Mouse (Mus musculus) myocyte (in vitro differentiated cells): ENCODE measurements around the gene Cldn1. TPM values are rescaled to one million over a fixed set of nuclear protein-coding genes. Genes with fewer than 3 reads are reported as not detected.

Experiments
- H3K27me3 ChIP-seq: one replicate; pipeline ENCODE4 v1.6.1; 2011; ENCODE audit not compliant: control insufficient read depth, insufficient read depth, insufficient read length
- H3K36me3 ChIP-seq: one replicate; pipeline ENCODE4 v1.6.1; 2011; ENCODE audit not compliant: control insufficient read depth, insufficient read depth
- H3K4me2 ChIP-seq: one replicate; pipeline ENCODE4 v1.6.1; 2011; ENCODE audit warnings: low read depth, control low read depth
- H3K4me3 ChIP-seq: one replicate; pipeline ENCODE4 v1.5.1; 2011; ENCODE audit warnings: mild to moderate bottlenecking, control low read depth, moderate library complexity
- H3K79me2 ChIP-seq: one replicate; pipeline ENCODE4 v1.6.1; 2011; ENCODE audit not compliant: control insufficient read depth, insufficient read depth
- H3ac ChIP-seq: one replicate; pipeline ENCODE4 v1.6.1; 2011; ENCODE audit not compliant: control insufficient read depth, insufficient read length
- CEBPB ChIP-seq: IDR thresholded peaks from 2 replicates; pipeline ENCODE4 v1.6.1; 2011; ENCODE audit warnings: mild to moderate bottlenecking, moderate library complexity; ENCODE audit not compliant: poor library complexity, insufficient read depth, severe bottlenecking
- E2F4 ChIP-seq: IDR thresholded peaks from one replicate; pipeline ENCODE4 v1.6.1; 2011; ENCODE audit warnings: mild to moderate bottlenecking, control low read depth, moderate library complexity; ENCODE audit not compliant: insufficient read depth
- MAX ChIP-seq: IDR thresholded peaks from one replicate; pipeline ENCODE4 v1.6.1; 2011; ENCODE audit warnings: low read depth, mild to moderate bottlenecking, control low read depth
- MYOD1 ChIP-seq, 3 experiments: IDR thresholded peaks; one replicate each; pipeline ENCODE4 v1.6.1; 2011; ENCODE audit warnings: control low read depth in 2 of 3, low read depth in 2 of 3, mild to moderate bottlenecking in 2 of 3, moderate library complexity in 1 of 3; ENCODE audit not compliant: insufficient read length in 2 of 3, control insufficient read depth in 1 of 3
- MYOG ChIP-seq, 3 experiments: IDR thresholded peaks; one replicate each; pipeline ENCODE4 v1.6.1; 2011; ENCODE audit warnings: control low read depth in 2 of 3, low read depth in 2 of 3, mild to moderate bottlenecking in 2 of 3; ENCODE audit not compliant: insufficient read length in 2 of 3, control insufficient read depth in 1 of 3, insufficient read depth in 1 of 3
- POLR2A ChIP-seq: IDR thresholded peaks from one replicate; pipeline ENCODE4 v1.6.1; 2011; ENCODE audit warnings: low read depth, mild to moderate bottlenecking, control low read depth, moderate library complexity; ENCODE audit not compliant: insufficient read length
- POLR2AphosphoS2 ChIP-seq: IDR thresholded peaks from one replicate; pipeline ENCODE4 v1.6.1; 2011; ENCODE audit warnings: low read depth, control low read depth; ENCODE audit not compliant: insufficient read length
- REST ChIP-seq: IDR thresholded peaks from one replicate; pipeline ENCODE4 v1.6.1; 2011; ENCODE audit warnings: mild to moderate bottlenecking, control low read depth, moderate library complexity; ENCODE audit not compliant: insufficient read depth, insufficient read length
- SRF ChIP-seq: IDR thresholded peaks from one replicate; pipeline ENCODE4 v1.6.1; 2011; ENCODE audit warnings: low read depth; ENCODE audit not compliant: control insufficient read depth, insufficient read length
- TCF12 ChIP-seq: IDR thresholded peaks from one replicate; pipeline ENCODE4 v1.6.1; 2011; ENCODE audit warnings: mild to moderate bottlenecking, control low read depth; ENCODE audit not compliant: poor library complexity, insufficient read depth, severe bottlenecking
- TCF3 ChIP-seq: IDR thresholded peaks from one replicate; pipeline ENCODE4 v1.6.1; 2011; ENCODE audit warnings: low read depth, control low read depth; ENCODE audit not compliant: insufficient read length
- USF1 ChIP-seq: IDR thresholded peaks from one replicate; pipeline ENCODE4 v1.6.1; 2011; ENCODE audit warnings: low read depth, mild to moderate bottlenecking, control low read depth, moderate library complexity
- polyA plus RNA-seq: library from polyadenylated mRNA; unstranded; fragments of >200 nt; fragmentation: generic; extraction: Trizol; gene quantifications from one replicate; pipeline ENCODE4 v1.2.1, GENCODE M21; 2012; ENCODE audit warnings: missing spikeins

The Cldn1 gene
- polyA plus RNA-seq, 1 experiment: 0.02 TPM

GRCm38 (mm10) chr16:26400549-26400948 lies 28.9 kb upstream of the Cldn1 start:
- H3ac ChIP-seq: no peak overlapping the region
- H3K4me3 ChIP-seq: no peak overlapping the region
- no peak overlapping the region for H3K4me2 ChIP-seq
- no peaks in the 10 kb centered on the region for H3K79me2 ChIP-seq
- H3K36me3 ChIP-seq: no peaks in the 10 kb centered on the region
- H3K27me3 ChIP-seq: no peaks in the 10 kb centered on the region
- no peak for TF ChIP-seq TCF3
- TF ChIP-seq TCF12: no peak
- TF ChIP-seq SRF: no peak
- TF ChIP-seq USF1: no peak

- Histone ChIP-seq H3K4me3 (no peak overlapping the region), H3K27me3 (no peaks in the 10 kb centered on the region), H3K36me3 (no peaks in the 10 kb centered on the region), H3K79me2 (no peaks in the 10 kb centered on the region), H3ac (no peak overlapping the region), H3K4me2 (no peak overlapping the region)
- TF ChIP-seq TCF12 (no peak), MYOD1 (IDR thresholded peaks at IDR 0.05; ENCODE audit: control insufficient read depth in 1 of 3, insufficient read length in 2 of 3, low read depth in 2 of 3) (no peak), MAX (no peak), SRF (no peak), MYOG (IDR thresholded peaks at IDR 0.05; ENCODE audit: control insufficient read depth in 1 of 3, insufficient read depth in 1 of 3, insufficient read length in 2 of 3, low read depth in 2 of 3) (no peak), REST (no peak), POLR2A (no peak), E2F4 (no peak), CEBPB (no peak), TCF3 (no peak), USF1 (no peak), POLR2AphosphoS2 (no peak)
Measured at GRCm38 (mm10) chr16:26390936-26391335, 19.3 kb upstream of the Cldn1 start.

- no peaks in the 10 kb centered on the region for H3K27me3 ChIP-seq
- no peaks in the 10 kb centered on the region for H3K36me3 ChIP-seq
- H3K79me2 ChIP-seq: no peaks in the 10 kb centered on the region
- no peak overlapping the region for H3ac ChIP-seq
- no peak overlapping the region for H3K4me2 ChIP-seq
- H3K4me3 ChIP-seq: no peak overlapping the region
- no peak for TF ChIP-seq USF1
- no peak for TF ChIP-seq MYOG (IDR thresholded peaks at IDR 0.05; ENCODE audit: control insufficient read depth in 1 of 3, insufficient read depth in 1 of 3, insufficient read length in 2 of 3, low read depth in 2 of 3)
- no peak for TF ChIP-seq TCF12
- no peak for TF ChIP-seq MYOD1 (IDR thresholded peaks at IDR 0.05; ENCODE audit: control insufficient read depth in 1 of 3, insufficient read length in 2 of 3, low read depth in 2 of 3)
- no peak for TF ChIP-seq POLR2AphosphoS2
- TF ChIP-seq POLR2A: no peak
- TF ChIP-seq E2F4: no peak
- no peak for TF ChIP-seq SRF
- no peak for TF ChIP-seq CEBPB
- no peak for TF ChIP-seq MAX
- TF ChIP-seq REST: no peak
- TF ChIP-seq TCF3: no peak
Measured at GRCm38 (mm10) chr16:26386159-26386558, 14.5 kb upstream of the Cldn1 start.

GRCm38 (mm10) chr16:26384112-26384649 lies 12.5 kb upstream of the Cldn1 start:
- H3K27me3 ChIP-seq: no peaks in the 10 kb centered on the region
- no peak overlapping the region for H3K4me3 ChIP-seq
- TF ChIP-seq REST (no peak), MAX (no peak), TCF3 (no peak), USF1 (no peak), MYOD1 (IDR thresholded peaks at IDR 0.05; ENCODE audit: control insufficient read depth in 1 of 3, insufficient read length in 2 of 3, low read depth in 2 of 3) (no peak), POLR2AphosphoS2 (no peak), E2F4 (no peak), TCF12 (no peak), SRF (no peak), POLR2A (no peak), MYOG (IDR thresholded peaks at IDR 0.05; ENCODE audit: control insufficient read depth in 1 of 3, insufficient read depth in 1 of 3, insufficient read length in 2 of 3, low read depth in 2 of 3) (no peak), CEBPB (no peak)
- H3K79me2 ChIP-seq: no peaks in the 10 kb centered on the region
- H3K4me2 ChIP-seq: no peak overlapping the region
- no peaks in the 10 kb centered on the region for H3K36me3 ChIP-seq
- no peak overlapping the region for H3ac ChIP-seq

- H3K27me3 ChIP-seq: no peaks in the 10 kb centered on the region
- H3ac ChIP-seq: no peak overlapping the region
- no peaks in the 10 kb centered on the region for H3K36me3 ChIP-seq
- H3K4me2 ChIP-seq: no peak overlapping the region
- no peak for TF ChIP-seq SRF
- no peak for TF ChIP-seq TCF3
- TF ChIP-seq POLR2A: no peak
- TF ChIP-seq USF1: no peak
- TF ChIP-seq MYOG (IDR thresholded peaks at IDR 0.05; ENCODE audit: control insufficient read depth in 1 of 3, insufficient read depth in 1 of 3, insufficient read length in 2 of 3, low read depth in 2 of 3): no peak
- no peak for TF ChIP-seq MAX
- TF ChIP-seq TCF12: no peak
- no peak for TF ChIP-seq MYOD1 (IDR thresholded peaks at IDR 0.05; ENCODE audit: control insufficient read depth in 1 of 3, insufficient read length in 2 of 3, low read depth in 2 of 3)
- no peak for TF ChIP-seq E2F4
- TF ChIP-seq REST: no peak
- no peak for TF ChIP-seq POLR2AphosphoS2
- TF ChIP-seq CEBPB: no peak
- H3K4me3 ChIP-seq: no peak overlapping the region
- H3K79me2 ChIP-seq: no peaks in the 10 kb centered on the region
Measured at GRCm38 (mm10) chr16:26377170-26377569, 5.5 kb upstream of the Cldn1 start.
